Mouse (Mus musculus): Measurements from ENCODE around the gene Myh13. TPM values are rescaled to one million over a fixed set of nuclear protein-coding genes. Genes with fewer than 3 reads are reported as not detected.

Gene Myh13
- polyA plus RNA-seq, 1 experiment from 2014 or later = not detected

GRCm38 (mm10) chr11:67379703-67380510, 58.4 kb downstream of the Myh13 start:
- H3K4me3 ChIP-seq (ENCODE audit: low read depth, low read length) = no peak overlapping the region
- no peaks in the 10 kb centered on the region for H3K4me1 ChIP-seq (replicated peaks; ENCODE audit: control insufficient read depth, insufficient read depth, low read length)
- 40% methylated on average over 10 of the region's 10 CpGs for WGBS
- H3K9me3 ChIP-seq (ENCODE audit: control insufficient read depth, low read length) = no peaks in the 10 kb centered on the region
- no peak overlapping the region for H3K4me2 ChIP-seq
- H3K27ac ChIP-seq (ENCODE audit: low read depth, low read length) = no peak overlapping the region
- DNase-seq (ENCODE audit: low spot score) (no peak), ATAC-seq (replicated peaks; ENCODE audit: low FRiP score) (no peak)
- H3K36me3 ChIP-seq (ENCODE audit: control insufficient read depth, insufficient read depth, low read length) = no peaks in the 10 kb centered on the region
- H3K9ac ChIP-seq (ENCODE audit: low read depth, low read length) = no peak overlapping the region
- H3K27me3 ChIP-seq (replicated peaks; ENCODE audit: control insufficient read depth, insufficient read depth, low read length) = no peaks in the 10 kb centered on the region

GRCm38 (mm10) chr11:67381833-67382232, 60.4 kb downstream of the Myh13 start:
- Histone ChIP-seq H3K36me3 (ENCODE audit: control insufficient read depth, insufficient read depth, low read length) (no peaks in the 10 kb centered on the region), H3K9ac (ENCODE audit: low read depth, low read length) (no peak overlapping the region), H3K27ac (ENCODE audit: low read depth, low read length) (no peak overlapping the region), H3K27me3 (replicated peaks; ENCODE audit: control insufficient read depth, insufficient read depth, low read length) (no peaks in the 10 kb centered on the region), H3K4me1 (replicated peaks; ENCODE audit: control insufficient read depth, insufficient read depth, low read length) (no peaks in the 10 kb centered on the region), H3K9me3 (ENCODE audit: control insufficient read depth, low read length) (no peaks in the 10 kb centered on the region), H3K4me2 (no peak overlapping the region), H3K4me3 (ENCODE audit: low read depth, low read length) (no peak overlapping the region)
- WGBS = 35% methylated on average over 4 of the region's 4 CpGs
- DNase-seq (ENCODE audit: low spot score) (no peak), ATAC-seq (replicated peaks; ENCODE audit: low FRiP score) (no peak)

- no peak overlapping the region for H3K4me2 ChIP-seq
- ATAC-seq (replicated peaks; ENCODE audit: low FRiP score) = no peak
Observed at GRCm38 (mm10) chr11:67384653-67385052, 63.2 kb downstream of the Myh13 start.

GRCm38 (mm10) chr11:67386815-67387415, 65.5 kb downstream of the Myh13 start:
- H3K9me3 ChIP-seq (ENCODE audit: control insufficient read depth, low read length) = no peaks in the 10 kb centered on the region
- 39% methylated on average over 8 of the region's 8 CpGs for WGBS
- no peak overlapping the region for H3K9ac ChIP-seq (ENCODE audit: low read depth, low read length)
- ATAC-seq (replicated peaks; ENCODE audit: low FRiP score) (no peak), DNase-seq (ENCODE audit: low spot score) (no peak)
- no peak overlapping the region for H3K27ac ChIP-seq (ENCODE audit: low read depth, low read length)
- H3K4me2 ChIP-seq = no peak overlapping the region
- no peaks in the 10 kb centered on the region for H3K4me1 ChIP-seq (replicated peaks; ENCODE audit: control insufficient read depth, insufficient read depth, low read length)
- no peak overlapping the region for H3K4me3 ChIP-seq (ENCODE audit: low read depth, low read length)
- H3K27me3 ChIP-seq (replicated peaks; ENCODE audit: control insufficient read depth, insufficient read depth, low read length) = no peaks in the 10 kb centered on the region; the same call in 1 of the 2 replicates
- no peaks in the 10 kb centered on the region for H3K36me3 ChIP-seq (ENCODE audit: control insufficient read depth, insufficient read depth, low read length)

More at GRCm38 (mm10) chr11:67384653-67385052, 63.2 kb downstream of the Myh13 start:
- Histone ChIP-seq H3K4me3 (ENCODE audit: low read depth, low read length) (no peak overlapping the region), H3K4me1 (replicated peaks; ENCODE audit: control insufficient read depth, insufficient read depth, low read length) (no peaks in the 10 kb centered on the region), H3K36me3 (ENCODE audit: control insufficient read depth, insufficient read depth, low read length) (no peaks in the 10 kb centered on the region), H3K27ac (ENCODE audit: low read depth, low read length) (no peak overlapping the region), H3K9ac (ENCODE audit: low read depth, low read length) (no peak overlapping the region), H3K9me3 (ENCODE audit: control insufficient read depth, low read length) (no peaks in the 10 kb centered on the region), H3K27me3 (replicated peaks; ENCODE audit: control insufficient read depth, insufficient read depth, low read length) (no peaks in the 10 kb centered on the region; the same call in 1 of the 2 replicates)
- DNase-seq (ENCODE audit: low spot score) = no peak
- 78% methylated on average over 7 of the region's 7 CpGs for WGBS

GRCm38 (mm10) chr11:67390679-67391384, 69.4 kb downstream of the Myh13 start:
- no peak for ATAC-seq (replicated peaks; ENCODE audit: low FRiP score)
- DNase-seq (ENCODE audit: low spot score) = no peak
- no peak overlapping the region for H3K27ac ChIP-seq (ENCODE audit: low read depth, low read length)
- H3K4me3 ChIP-seq (ENCODE audit: low read depth, low read length) = no peak overlapping the region
- H3K4me1 ChIP-seq (replicated peaks; ENCODE audit: control insufficient read depth, insufficient read depth, low read length) = no peaks in the 10 kb centered on the region
- H3K36me3 ChIP-seq (ENCODE audit: control insufficient read depth, insufficient read depth, low read length) = no peaks in the 10 kb centered on the region
- no peaks in the 10 kb centered on the region for H3K9me3 ChIP-seq (ENCODE audit: control insufficient read depth, low read length)
- no peak overlapping the region for H3K4me2 ChIP-seq
- 74% methylated on average over 3 of the region's 3 CpGs for whole genome bisulfite sequencing
- H3K9ac ChIP-seq (ENCODE audit: low read depth, low read length) = no peak overlapping the region
- H3K27me3 ChIP-seq (replicated peaks; ENCODE audit: control insufficient read depth, insufficient read depth, low read length) = no peaks in the 10 kb centered on the region; the same call in 1 of the 2 replicates

- DNase-seq (ENCODE audit: low spot score) (no peak), ATAC-seq (replicated peaks; ENCODE audit: low FRiP score) (no peak)
- H3K9ac ChIP-seq (ENCODE audit: low read depth, low read length) = no peak overlapping the region
- H3K9me3 ChIP-seq (ENCODE audit: control insufficient read depth, low read length) = no peaks in the 10 kb centered on the region
- no peak overlapping the region for H3K27ac ChIP-seq (ENCODE audit: low read depth, low read length)
- no peak overlapping the region for H3K4me3 ChIP-seq (ENCODE audit: low read depth, low read length)
- no peak overlapping the region for H3K4me2 ChIP-seq
- 78% methylated on average over 3 of the region's 3 CpGs for WGBS
- no peaks in the 10 kb centered on the region for H3K36me3 ChIP-seq (ENCODE audit: control insufficient read depth, insufficient read depth, low read length)
- H3K4me1 ChIP-seq (replicated peaks; ENCODE audit: control insufficient read depth, insufficient read depth, low read length) = no peaks in the 10 kb centered on the region
- no peaks in the 10 kb centered on the region for H3K27me3 ChIP-seq (replicated peaks; ENCODE audit: control insufficient read depth, insufficient read depth, low read length)
Observed at GRCm38 (mm10) chr11:67392369-67392768, 70.9 kb downstream of the Myh13 start.

- no peaks in the 10 kb centered on the region for H3K4me1 ChIP-seq (replicated peaks; ENCODE audit: control insufficient read depth, insufficient read depth, low read length)
- H3K27ac ChIP-seq (ENCODE audit: low read depth, low read length) = no peak overlapping the region
- no peak overlapping the region for H3K9ac ChIP-seq (ENCODE audit: low read depth, low read length)
- WGBS = 83% methylated on average over 5 of the region's 5 CpGs
- H3K36me3 ChIP-seq (ENCODE audit: control insufficient read depth, insufficient read depth, low read length) = no peaks in the 10 kb centered on the region
- H3K4me3 ChIP-seq (ENCODE audit: low read depth, low read length) = no peak overlapping the region
- ATAC-seq (replicated peaks; ENCODE audit: low FRiP score) (no peak), DNase-seq (ENCODE audit: low spot score) (no peak)
- H3K27me3 ChIP-seq (replicated peaks; ENCODE audit: control insufficient read depth, insufficient read depth, low read length) = no peaks in the 10 kb centered on the region
- H3K9me3 ChIP-seq (ENCODE audit: control insufficient read depth, low read length) = no peaks in the 10 kb centered on the region
- no peak overlapping the region for H3K4me2 ChIP-seq
Observed at GRCm38 (mm10) chr11:67400956-67401355, 79.5 kb downstream of the Myh13 start.

GRCm38 (mm10) chr11:67414346-67414940, 93.0 kb downstream of the Myh13 start:
- no peak for DNase-seq (ENCODE audit: low spot score)
- Histone ChIP-seq H3K4me2 (no peak overlapping the region), H3K9ac (ENCODE audit: low read depth, low read length) (no peak overlapping the region), H3K36me3 (ENCODE audit: control insufficient read depth, insufficient read depth, low read length) (no peaks in the 10 kb centered on the region), H3K27me3 (replicated peaks; ENCODE audit: control insufficient read depth, insufficient read depth, low read length) (no peaks in the 10 kb centered on the region), H3K4me3 (ENCODE audit: low read depth, low read length) (no peak overlapping the region), H3K9me3 (ENCODE audit: control insufficient read depth, low read length) (no peaks in the 10 kb centered on the region), H3K27ac (ENCODE audit: low read depth, low read length) (no peak overlapping the region), H3K4me1 (replicated peaks; ENCODE audit: control insufficient read depth, insufficient read depth, low read length) (no peaks in the 10 kb centered on the region)
- ATAC-seq (replicated peaks; ENCODE audit: low FRiP score) = no peak
- WGBS = 78% methylated on average over 6 of the region's 6 CpGs
